In genomic region chr11:94729565-94729964, GRCm38 (mm10) we compare ENCODE assay signal across 19 mouse cellular contexts. TPM values are rescaled to one million over a fixed set of nuclear protein-coding genes. Genes with fewer than 3 reads are reported as not detected.
A peak's percentile ranks its signal among the peaks of the same experiment; 100 is the strongest.
DNase-seq lines count a peak whose midpoint lies in the region; ATAC-seq and TF ChIP-seq lines count a peak whose summit lies in the region.
"Had no signal": no experiment of that assay in that cellular context is flagged by ENCODE, and none has a peak within 500 bp of the region (broad histone marks: within the 10 kb centered on the region; RNA-seq: fewer than 3 reads in every experiment).

No protein-coding gene starts in this region.

- H3K9me3 ChIP-seq in embryonic facial prominence, embryonic 11.5 days (replicated peaks; ENCODE audit: control insufficient read depth, low read length), result no peaks in the 10 kb centered on the region
- H3K9me3 ChIP-seq in embryonic facial prominence, embryonic 10.5 days, result no peaks in the 10 kb centered on the region
- no peaks in the 10 kb centered on the region for H3K9me3 ChIP-seq in liver, embryonic 14.5 days (ENCODE audit: control insufficient read depth, low read length)
- no peaks in the 10 kb centered on the region for H3K9me3 ChIP-seq in liver, embryonic 12.5 days (replicated peaks)
- no peaks in the 10 kb centered on the region for H3K9me3 ChIP-seq in E14TG2a.4 (ENCODE audit: low read length)
- H3K9me3 ChIP-seq: embryonic facial prominence, embryonic 15.5 days; forebrain, embryonic 15.5 days; limb, embryonic 15.5 days had no signal

- no peak overlapping the region for H3K4me3 ChIP-seq in embryonic facial prominence, embryonic 11.5 days (ENCODE audit: low read depth, low read length)
- H3K4me3 ChIP-seq in embryonic facial prominence, embryonic 10.5 days, result no peak overlapping the region
- no peak overlapping the region for H3K4me3 ChIP-seq in liver, embryonic 14.5 days (ENCODE audit: insufficient read depth in 1 of 2, low read depth in 2 of 2, low read length in 2 of 2)
- H3K4me3 ChIP-seq in liver, embryonic 12.5 days, result no peak overlapping the region
- no peak overlapping the region for H3K4me3 ChIP-seq in E14TG2a.4 (replicated peaks; ENCODE audit: low read length)
- H3K4me3 ChIP-seq: embryonic facial prominence, embryonic 15.5 days; forebrain, embryonic 15.5 days; limb, embryonic 15.5 days had no signal

- 0 out of 2 replicates have a peak, but pooled peaks have one; percentile 13 for TF ChIP-seq CTCF in liver, embryonic 14.5 days (IDR thresholded peaks at IDR 0.05; ENCODE audit: low read depth)
- TF ChIP-seq CTCF in E14TG2a.4 (conservative IDR thresholded peaks at IDR 0.05; ENCODE audit: low read length), result peak; percentile 62

- no peak overlapping the region for H3K9ac ChIP-seq in embryonic facial prominence, embryonic 11.5 days (replicated peaks; ENCODE audit: low read length)
- no peak overlapping the region for H3K9ac ChIP-seq in liver, embryonic 14.5 days (replicated peaks)
- no peak overlapping the region for H3K9ac ChIP-seq in liver, embryonic 12.5 days
- H3K9ac ChIP-seq: embryonic facial prominence, embryonic 15.5 days; forebrain, embryonic 15.5 days; limb, embryonic 15.5 days had no signal

- TF ChIP-seq EP300 in liver, embryonic 14.5 days (IDR thresholded peaks at IDR 0.05; ENCODE audit: low read depth), result no peak

- H3K36me3 ChIP-seq in embryonic facial prominence, embryonic 11.5 days (replicated peaks; ENCODE audit: control insufficient read depth, insufficient read depth, low read depth, low read length), result no peaks in the 10 kb centered on the region
- no peaks in the 10 kb centered on the region for H3K36me3 ChIP-seq in embryonic facial prominence, embryonic 10.5 days (replicated peaks)
- no peaks in the 10 kb centered on the region for H3K36me3 ChIP-seq in liver, embryonic 14.5 days (replicated peaks; ENCODE audit: control insufficient read depth, insufficient read depth, low read depth)
- no peaks in the 10 kb centered on the region for H3K36me3 ChIP-seq in liver, embryonic 12.5 days
- H3K36me3 ChIP-seq in E14TG2a.4 (ENCODE audit: insufficient read depth, low read length), result no peaks in the 10 kb centered on the region
- H3K36me3 ChIP-seq: embryonic facial prominence, embryonic 15.5 days; forebrain, embryonic 15.5 days; limb, embryonic 15.5 days had no signal

- no peak for ATAC-seq in embryonic facial prominence, embryonic 11.5 days (replicated peaks; ENCODE audit: insufficient number of reproducible peaks, low FRiP score, low TSS enrichment, low read depth)
- no peak for ATAC-seq in liver, embryonic 14.5 days (ENCODE audit: insufficient read depth)
- ATAC-seq in liver, embryonic 12.5 days, result no peak
- 0 out of 2 replicates have a peak, but pooled peaks have one; percentile 50 for ATAC-seq in common myeloid progenitor, adult 5-6 weeks (replicated peaks; ENCODE audit: low read depth, poor library complexity, severe bottlenecking)
- ATAC-seq: activated CD4-positive, CD25-positive, alpha-beta regulatory T cell, adult 4 months; midbrain, embryonic 16.5 days had no signal

- WGBS in embryonic facial prominence, embryonic 11.5 days, result 28% methylated on average over 4 of the region's 4 CpGs
- 28% methylated on average over 4 of the region's 4 CpGs for WGBS in embryonic facial prominence, embryonic 10.5 days
- 16% methylated on average over 4 of the region's 4 CpGs for WGBS in liver, embryonic 14.5 days (ENCODE audit: insufficient replicate concordance)
- 24% methylated on average over 4 of the region's 4 CpGs for WGBS in liver, embryonic 12.5 days (ENCODE audit: insufficient replicate concordance)

- no peaks in the 10 kb centered on the region for H3K27me3 ChIP-seq in embryonic facial prominence, embryonic 11.5 days (ENCODE audit: control insufficient read depth, insufficient read depth, low read length)
- H3K27me3 ChIP-seq in embryonic facial prominence, embryonic 10.5 days (replicated peaks; ENCODE audit: low read depth, poor library complexity, severe bottlenecking), result no peaks in the 10 kb centered on the region
- H3K27me3 ChIP-seq in liver, embryonic 14.5 days (ENCODE audit: control insufficient read depth, insufficient read depth, low read length), result no peaks in the 10 kb centered on the region
- H3K27me3 ChIP-seq in liver, embryonic 12.5 days (replicated peaks), result 0 out of 2 replicates have a peak, but pooled peaks cover 3% of the 10 kb centered on the region
- no peaks in the 10 kb centered on the region for H3K27me3 ChIP-seq in E14TG2a.4 (ENCODE audit: insufficient read depth, low read length)
- H3K27me3 ChIP-seq: embryonic facial prominence, embryonic 15.5 days; forebrain, embryonic 15.5 days; limb, embryonic 15.5 days had no signal

- no peak overlapping the region for H3K27ac ChIP-seq in embryonic facial prominence, embryonic 11.5 days (replicated peaks; ENCODE audit: low read depth, low read length)
- H3K27ac ChIP-seq in embryonic facial prominence, embryonic 10.5 days (replicated peaks), result no peak overlapping the region
- H3K27ac ChIP-seq in liver, embryonic 14.5 days, result no peak overlapping the region
- no peak overlapping the region for H3K27ac ChIP-seq in liver, embryonic 12.5 days
- H3K27ac ChIP-seq: embryonic facial prominence, embryonic 15.5 days; forebrain, embryonic 15.5 days; limb, embryonic 15.5 days had no signal

- H3K4me1 ChIP-seq in embryonic facial prominence, embryonic 11.5 days (ENCODE audit: control insufficient read depth, insufficient read depth, low read length), result no peaks in the 10 kb centered on the region
- H3K4me1 ChIP-seq in embryonic facial prominence, embryonic 10.5 days, result no peaks in the 10 kb centered on the region
- no peaks in the 10 kb centered on the region for H3K4me1 ChIP-seq in liver, embryonic 14.5 days (replicated peaks; ENCODE audit: control insufficient read depth in 2 of 2, insufficient read depth in 2 of 2, low read length in 1 of 2)
- H3K4me1 ChIP-seq in liver, embryonic 12.5 days, result no peaks in the 10 kb centered on the region
- peaks cover 30% of the 10 kb centered on the region for H3K4me1 ChIP-seq in E14TG2a.4 (replicated peaks; ENCODE audit: low read depth, low read length)
- H3K4me1 ChIP-seq: embryonic facial prominence, embryonic 15.5 days; forebrain, embryonic 15.5 days; limb, embryonic 15.5 days had no signal

- peak; percentile 22 for DNase-seq in embryonic facial prominence, embryonic 11.5 days (ENCODE audit: low spot score)
- DNase-seq in embryonic facial prominence, embryonic 10.5 days (ENCODE audit: low spot score), result no peak
- DNase-seq in liver, embryonic 14.5 days (ENCODE audit: low read depth in 3 of 3, low spot score in 3 of 3), result no peak
- DNase-seq in neural tube, embryonic 10.5 days (ENCODE audit: extremely low spot score, low spot score), result no peak
- DNase-seq in adrenal gland, adult 18-20 months (ENCODE audit: low spot score in 2 of 2), result no peak

- H3K4me2 ChIP-seq in embryonic facial prominence, embryonic 11.5 days (ENCODE audit: low read depth, low read length), result no peak overlapping the region
- no peak overlapping the region for H3K4me2 ChIP-seq in liver, embryonic 14.5 days (ENCODE audit: low read depth)
- no peak overlapping the region for H3K4me2 ChIP-seq in liver, embryonic 12.5 days
- H3K4me2 ChIP-seq: embryonic facial prominence, embryonic 15.5 days; forebrain, embryonic 15.5 days; limb, embryonic 15.5 days had no signal

RNA-seq across cellular contexts. Expression of gene Cdc34b, which starts 12.0 kb away (rescaled TPM):
- polyA plus RNA-seq in embryonic facial prominence, embryonic 11.5 days (2014; fragmentation: Nextera tagmentation; extraction: Ambion mirVana), result 0.29 and 0.36 TPM in 2 replicates
- polyA plus RNA-seq in embryonic facial prominence, embryonic 10.5 days (2016; fragmentation: Nextera tagmentation; extraction: Ambion mirVana), result 0.29 and 0.40 TPM in 2 replicates
- polyA plus RNA-seq in liver, embryonic 14.5 days (2012; rRNA removed), result 0.03 TPM in 1 of 2 replicates, not detected in the other
- 0.08 TPM in 1 of 2 replicates, not detected in the other for polyA plus RNA-seq in liver, embryonic 14.5 days (2014; fragmentation: Nextera tagmentation; extraction: Ambion mirVana)
- 0.11 TPM in 1 of 2 replicates, not detected in the other for polyA plus RNA-seq in liver, embryonic 12.5 days (2016; fragmentation: Nextera tagmentation; extraction: Ambion mirVana)
- total RNA-seq in common myeloid progenitor, adult 5-6 weeks (2017), result 0.09 TPM in 1 of 2 replicates, not detected in the other
- under 1 TPM; 0.33 to 0.42 TPM for total RNA-seq in adrenal gland, adult 18-20 months (2021)
- total RNA-seq: neutrophil, adult 5-6 weeks had no signal
- polyA plus RNA-seq: activated CD4-positive, CD25-positive, alpha-beta regulatory T cell, adult 4 months; embryonic facial prominence, embryonic 15.5 days; forebrain, embryonic 15.5 days; intestine, embryonic 14.5 days; large intestine, adult 2 months; limb, embryonic 15.5 days had no signal

RNA-seq across cellular contexts. Expression of gene Gm11541, which starts 25.3 kb away (rescaled TPM):
- 0.15 and 0.21 TPM in 2 replicates for polyA plus RNA-seq in embryonic facial prominence, embryonic 11.5 days (2014; fragmentation: Nextera tagmentation; extraction: Ambion mirVana)
- not detected in 2 replicates for polyA plus RNA-seq in embryonic facial prominence, embryonic 10.5 days (2016; fragmentation: Nextera tagmentation; extraction: Ambion mirVana)
- polyA plus RNA-seq in liver, embryonic 14.5 days (2012; rRNA removed), result not detected in 2 replicates
- not detected in 2 replicates for polyA plus RNA-seq in liver, embryonic 14.5 days (2014; fragmentation: Nextera tagmentation; extraction: Ambion mirVana)
- polyA plus RNA-seq in liver, embryonic 12.5 days (2016; fragmentation: Nextera tagmentation; extraction: Ambion mirVana), result not detected in 2 replicates
- not detected in 2 replicates for total RNA-seq in common myeloid progenitor, adult 5-6 weeks (2017)
- total RNA-seq in adrenal gland, adult 18-20 months (2021), result not detected
- total RNA-seq: gastrocnemius, postnatal 4 days; left cerebral cortex, adult 8-10 months; neutrophil, adult 5-6 weeks had no signal
- polyA plus RNA-seq: activated CD4-positive, CD25-positive, alpha-beta regulatory T cell, adult 4 months; forebrain, embryonic 15.5 days; heart, embryonic 16.5 days; large intestine, adult 2 months; midbrain, embryonic 16.5 days had no signal

RNA-seq across cellular contexts. Expression of gene Xylt2, which starts 52.2 kb away (rescaled TPM):
- polyA plus RNA-seq in embryonic facial prominence, embryonic 11.5 days (2014; fragmentation: Nextera tagmentation; extraction: Ambion mirVana), result 11.1 and 12.1 TPM in 2 replicates
- polyA plus RNA-seq in embryonic facial prominence, embryonic 10.5 days (2016; fragmentation: Nextera tagmentation; extraction: Ambion mirVana), result 15.1 and 16.3 TPM in 2 replicates
- polyA plus RNA-seq in liver, embryonic 14.5 days (2012; rRNA removed), result 2.8 and 3.6 TPM in 2 replicates
- 1.8 and 2.7 TPM in 2 replicates for polyA plus RNA-seq in liver, embryonic 14.5 days (2014; fragmentation: Nextera tagmentation; extraction: Ambion mirVana)
- 7.0 and 7.1 TPM in 2 replicates for polyA plus RNA-seq in liver, embryonic 12.5 days (2016; fragmentation: Nextera tagmentation; extraction: Ambion mirVana)
- 6.6 and 8.6 TPM in 2 replicates for total RNA-seq in common myeloid progenitor, adult 5-6 weeks (2017)
- total RNA-seq in adrenal gland, adult 18-20 months (2021), result 10 to 100 TPM; 10.6 to 11.8 TPM

RNA-seq across cellular contexts. Expression of gene Tmem92, which starts 52.9 kb away (rescaled TPM):
- polyA plus RNA-seq in embryonic facial prominence, embryonic 11.5 days (2014; fragmentation: Nextera tagmentation; extraction: Ambion mirVana), result not detected in 2 replicates
- polyA plus RNA-seq in embryonic facial prominence, embryonic 10.5 days (2016; fragmentation: Nextera tagmentation; extraction: Ambion mirVana), result not detected in 2 replicates
- polyA plus RNA-seq in liver, embryonic 14.5 days (2012; rRNA removed), result not detected in 2 replicates
- polyA plus RNA-seq in liver, embryonic 14.5 days (2014; fragmentation: Nextera tagmentation; extraction: Ambion mirVana), result not detected in 2 replicates
- not detected in 2 replicates for polyA plus RNA-seq in liver, embryonic 12.5 days (2016; fragmentation: Nextera tagmentation; extraction: Ambion mirVana)
- total RNA-seq in common myeloid progenitor, adult 5-6 weeks (2017), result not detected in 2 replicates
- not detected for total RNA-seq in adrenal gland, adult 18-20 months (2021)
- total RNA-seq: gastrocnemius, postnatal 4 days; left cerebral cortex, adult 8-10 months; neutrophil, adult 5-6 weeks had no signal
- polyA plus RNA-seq: activated CD4-positive, CD25-positive, alpha-beta regulatory T cell, adult 4 months; embryonic facial prominence, embryonic 15.5 days; intestine, embryonic 14.5 days; limb, embryonic 15.5 days; midbrain, embryonic 16.5 days had no signal
